Mouse (Mus musculus) heart, adult 11 months (tissue): Measurements from ENCODE around the gene Ror2.
A peak's percentile ranks its signal among the peaks of the same experiment; 100 is the strongest.

ENCODE experiments used
- DNase-seq: peaks from one replicate; pipeline ENCODE4 v3.0.0; 2022

The Ror2 gene

DNA sequence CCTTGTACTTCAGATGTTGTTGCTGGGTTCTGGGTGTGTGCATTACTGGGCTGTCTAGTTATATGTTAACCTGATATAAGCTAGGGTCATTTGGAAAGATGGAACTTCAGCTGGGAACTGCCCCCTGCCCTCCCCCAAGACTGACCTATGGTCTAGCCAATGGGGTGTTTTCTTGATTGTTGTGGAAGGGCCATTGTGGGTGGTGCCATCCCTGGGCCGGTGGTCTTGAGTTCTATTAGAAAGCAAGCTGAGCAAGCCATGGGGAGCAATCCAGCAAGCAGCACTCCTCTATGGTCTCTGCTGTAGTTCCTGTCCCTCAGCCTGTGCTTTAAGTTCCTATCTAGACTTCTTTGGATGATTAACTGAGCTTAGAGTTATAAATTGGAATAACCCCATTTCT is 101.1 kb downstream of the Ror2 start:
- DNase-seq: no peak

DNA sequence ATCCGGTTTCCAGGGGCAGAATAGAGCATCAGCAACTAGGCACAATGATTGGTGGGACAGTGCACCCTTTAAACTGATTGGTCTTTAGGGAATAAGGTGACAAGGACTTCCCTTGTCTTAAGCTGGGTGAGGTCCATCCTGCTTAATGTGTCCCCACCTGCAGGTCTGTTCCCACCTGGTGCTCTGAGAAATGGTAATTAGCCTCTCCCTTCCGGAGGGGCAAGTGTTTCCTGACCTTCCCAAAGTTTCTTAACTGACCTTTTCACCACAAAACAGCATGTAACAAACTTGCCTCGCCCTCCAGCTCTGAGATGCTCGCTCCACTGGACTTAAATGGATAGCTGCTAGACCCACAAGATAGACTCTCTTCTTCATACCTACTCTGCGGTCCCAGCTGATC is 101.8 kb downstream of the Ror2 start:
- DNase-seq: no peak

DNA sequence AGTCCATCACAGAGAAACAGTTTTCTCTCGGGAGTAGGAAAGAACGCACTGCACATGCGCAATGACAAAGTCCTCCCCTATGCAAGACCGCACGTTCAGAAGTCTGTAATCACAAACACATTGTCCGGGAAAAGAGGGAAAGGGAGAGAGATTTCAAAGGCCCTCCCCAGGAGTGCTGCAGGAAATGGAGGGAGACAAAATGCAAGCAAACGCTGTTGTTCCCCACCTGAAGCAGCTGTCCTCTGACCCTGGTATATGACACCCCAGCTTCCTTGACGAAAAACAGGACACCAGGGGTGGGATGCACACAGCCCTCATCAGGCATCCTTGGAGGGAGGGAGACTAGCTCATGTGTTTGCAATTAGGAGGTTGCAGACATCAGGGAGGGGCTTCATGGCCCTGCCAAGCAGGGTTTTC is 102.8 kb downstream of the Ror2 start:
- DNase-seq: no peak

DNA sequence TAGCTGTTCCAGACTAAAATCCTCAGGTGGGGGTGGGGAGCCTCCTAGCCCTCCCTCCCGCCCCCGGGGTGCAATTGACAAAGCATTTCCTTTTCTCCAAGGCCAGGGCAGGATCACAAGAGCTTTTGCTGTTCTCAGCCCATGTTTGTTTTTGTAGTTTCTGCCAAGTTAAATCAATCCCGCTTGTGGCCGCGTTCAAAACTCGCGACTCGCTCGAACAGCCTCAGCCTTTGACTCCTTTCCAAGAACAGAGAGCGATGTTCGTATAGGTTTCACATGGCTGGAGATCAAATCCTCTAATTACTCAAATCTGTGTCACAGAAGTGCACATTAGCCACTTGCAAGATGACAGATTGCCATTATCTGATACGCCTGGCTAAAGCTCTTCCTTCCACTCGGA is 107.3 kb downstream of the Ror2 start:
- no peak for DNase-seq

DNA sequence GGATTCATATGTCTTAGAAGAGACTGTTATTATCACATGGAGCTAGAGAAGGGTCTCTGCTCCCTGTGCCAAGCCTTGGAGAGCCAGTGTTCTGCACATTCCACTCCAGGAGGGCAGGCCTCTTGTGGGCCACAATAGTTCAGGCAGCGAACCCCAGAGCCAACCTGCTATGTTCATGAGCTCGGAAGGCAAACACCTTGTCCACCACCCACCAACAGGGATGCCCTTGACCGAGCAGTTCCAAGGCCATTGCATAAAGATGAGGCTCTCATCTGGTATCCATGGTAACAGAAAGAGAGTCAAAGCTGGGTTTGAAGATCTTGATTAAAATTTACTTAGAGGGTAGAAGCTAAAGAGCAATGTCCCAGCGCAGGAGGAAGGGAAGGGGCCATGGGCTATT is 107.8 kb downstream of the Ror2 start:
- no peak for DNase-seq

DNA sequence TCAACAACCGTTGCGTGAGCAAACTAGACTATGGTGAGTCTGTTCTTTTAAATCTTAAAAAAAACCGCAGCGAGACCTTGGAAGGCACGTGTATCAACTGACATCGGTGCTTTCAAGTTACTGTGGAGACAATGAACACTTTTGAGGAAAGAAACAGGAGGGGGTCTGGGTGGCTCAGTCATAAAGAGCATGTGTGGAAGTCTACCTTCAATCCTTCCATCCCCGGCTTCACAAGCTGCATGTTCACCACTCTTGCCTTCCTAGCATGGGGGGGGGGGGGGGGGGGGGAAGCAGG is 108.6 kb downstream of the Ror2 start:
- no peak for DNase-seq

DNA sequence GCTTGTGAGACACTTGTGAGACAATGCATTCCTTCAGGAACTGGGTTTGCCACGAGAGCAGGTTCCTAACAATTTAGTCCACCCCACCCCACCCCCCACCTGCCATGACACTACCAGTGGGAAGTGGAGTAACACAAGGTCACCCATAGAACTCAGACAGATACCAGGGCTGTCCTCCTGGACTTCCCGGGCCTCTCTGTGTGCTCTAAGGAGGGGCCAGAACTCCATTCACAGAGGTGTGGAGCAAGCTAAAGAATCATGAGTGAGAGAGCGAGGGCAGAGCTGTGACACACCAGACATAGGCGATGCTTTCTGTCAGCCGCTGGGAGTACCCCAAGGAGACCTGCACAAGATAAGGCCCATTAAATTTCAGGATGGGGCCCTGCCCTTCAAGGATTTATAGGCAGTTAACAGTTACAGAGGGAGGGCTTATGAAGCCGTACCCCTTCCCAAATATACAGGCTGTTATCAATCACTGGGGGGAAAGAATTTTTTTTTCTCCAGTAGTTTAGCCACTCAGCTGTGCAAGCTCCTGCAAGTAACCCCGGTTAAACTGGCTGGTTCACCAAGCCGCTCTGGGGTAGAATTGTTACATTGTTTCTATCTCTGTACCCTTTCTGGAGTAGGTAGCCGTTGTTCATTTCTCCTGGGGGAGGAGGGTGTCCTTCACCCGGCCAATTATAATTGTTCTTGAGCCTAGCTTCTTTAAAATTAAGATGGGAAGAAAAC is 109.1 kb downstream of the Ror2 start:
- DNase-seq: no peak

DNA sequence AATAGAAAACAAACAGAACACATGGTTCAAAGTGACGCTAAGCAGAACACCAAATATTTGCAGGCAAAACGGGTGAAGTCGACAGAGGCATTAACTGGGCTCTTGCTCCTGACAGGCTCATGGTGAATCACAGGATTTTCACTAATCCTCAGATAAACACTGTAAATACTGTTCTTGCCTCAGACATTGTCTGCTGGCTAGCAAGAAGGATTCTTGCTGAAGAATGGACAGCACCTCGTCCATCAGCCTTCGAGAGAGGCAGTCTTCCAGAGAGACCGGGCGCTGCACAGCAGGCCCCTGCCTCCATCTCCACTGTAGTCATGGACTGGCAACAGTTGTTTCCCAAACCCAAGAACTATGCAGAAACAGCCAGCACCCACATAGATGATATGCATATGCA is 110.9 kb downstream of the Ror2 start:
- DNase-seq: no peak

DNA sequence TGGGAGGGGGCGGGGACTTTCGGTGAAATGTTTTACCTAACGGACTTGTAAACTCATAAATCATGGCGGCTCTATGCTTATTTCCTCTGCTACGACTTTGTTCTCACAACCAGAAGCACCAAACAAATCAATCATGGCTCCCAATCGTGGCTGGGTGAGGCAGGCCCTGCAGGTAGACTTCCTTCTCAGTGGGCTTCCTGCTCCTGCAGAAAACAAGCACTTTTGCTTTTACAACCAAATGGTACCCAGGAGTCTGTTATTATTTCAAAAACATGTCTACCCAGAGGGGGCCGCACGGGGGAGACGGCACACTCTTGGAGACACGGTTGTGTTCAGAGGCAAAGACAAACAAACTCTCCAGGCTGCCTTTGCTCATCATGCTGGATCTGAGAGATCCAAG is 122.3 kb downstream of the Ror2 start:
- DNase-seq: no peak

DNA sequence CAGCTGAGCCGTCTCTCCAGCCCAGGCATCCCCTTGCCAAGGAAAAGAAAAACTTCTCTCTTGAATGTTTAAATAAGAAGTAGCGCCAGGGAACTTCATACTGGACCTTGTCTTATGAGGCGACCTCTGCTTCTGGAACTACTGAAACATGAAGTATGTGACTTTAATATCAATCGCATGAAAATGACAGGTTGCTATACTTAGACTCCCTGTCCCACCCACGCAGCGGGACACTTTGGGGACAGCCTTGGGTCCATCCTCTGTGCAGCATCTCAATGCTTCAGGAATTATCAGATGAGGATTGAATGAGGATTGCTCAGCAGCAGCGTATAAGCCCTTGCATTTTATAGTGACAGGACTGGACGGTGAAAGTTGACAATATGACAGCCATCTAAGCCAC is 122.9 kb downstream of the Ror2 start:
- no peak for DNase-seq

DNA sequence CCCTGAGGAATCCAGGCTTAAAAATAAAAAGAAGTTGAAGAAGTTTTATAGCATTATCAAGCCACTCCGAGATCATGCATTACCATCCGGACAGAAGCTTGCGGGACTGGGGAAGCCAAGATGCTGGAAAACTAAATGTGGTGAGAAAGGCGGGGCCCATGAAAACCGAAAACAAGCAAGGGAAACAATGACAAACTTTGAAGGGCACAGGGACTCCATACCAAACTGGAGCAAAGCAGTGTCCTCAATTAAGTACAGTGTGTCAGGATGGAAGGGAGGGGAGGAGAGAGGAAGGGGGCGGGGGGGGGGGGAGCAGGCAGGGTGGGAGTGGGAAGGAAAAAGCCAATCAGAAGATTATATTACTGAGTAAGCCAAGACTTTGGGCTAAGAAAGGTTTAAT is 126.4 kb downstream of the Ror2 start:
- no peak for DNase-seq

DNA sequence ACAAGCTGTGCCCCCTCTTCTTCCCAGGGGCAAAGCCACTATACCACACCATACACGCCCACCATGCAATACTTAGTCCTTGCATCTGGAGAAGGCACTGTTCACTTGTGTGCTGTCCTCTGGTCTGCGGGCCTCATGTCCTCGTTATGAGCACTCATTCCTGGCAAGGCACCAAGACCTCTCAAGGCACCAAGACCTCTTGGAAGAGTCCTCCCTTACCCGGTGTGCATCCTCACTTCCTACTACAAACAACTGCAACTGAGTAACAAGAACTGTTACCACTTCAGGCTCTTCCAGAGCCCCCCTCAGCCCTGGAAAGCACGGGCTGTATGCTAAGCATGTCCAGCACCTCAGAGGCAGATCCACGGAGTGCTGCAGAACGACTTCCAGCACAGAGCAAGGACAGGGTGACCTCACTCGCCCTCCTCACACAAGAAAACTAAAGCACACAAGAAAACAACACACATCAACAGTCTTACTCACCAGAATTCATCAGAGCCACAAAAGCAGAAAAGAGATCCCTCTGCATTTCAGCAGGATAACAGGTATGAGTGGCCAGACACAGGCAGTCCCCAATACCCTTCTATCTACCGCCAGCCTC is 127.4 kb downstream of the Ror2 start:
- DNase-seq: no peak

DNA sequence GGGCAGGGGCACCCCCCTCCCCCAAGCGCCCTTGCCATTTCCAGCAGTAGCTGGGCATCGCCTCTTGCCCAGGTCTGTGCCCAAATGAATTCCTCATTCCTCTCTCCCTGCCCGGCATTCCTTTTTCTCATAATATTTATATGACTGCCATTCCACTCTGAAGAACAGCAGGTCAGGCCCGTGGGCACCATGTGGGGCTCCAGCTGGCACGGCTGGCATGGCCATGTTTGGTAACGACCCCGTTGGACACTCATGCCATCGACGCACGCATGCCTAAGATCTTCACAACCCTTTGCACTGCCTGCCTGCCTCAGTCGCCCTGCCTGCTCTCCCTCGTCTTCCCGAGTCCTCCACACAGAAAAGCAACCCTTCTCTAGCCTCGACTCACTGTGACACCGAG is 129.0 kb downstream of the Ror2 start:
- no peak for DNase-seq

DNA sequence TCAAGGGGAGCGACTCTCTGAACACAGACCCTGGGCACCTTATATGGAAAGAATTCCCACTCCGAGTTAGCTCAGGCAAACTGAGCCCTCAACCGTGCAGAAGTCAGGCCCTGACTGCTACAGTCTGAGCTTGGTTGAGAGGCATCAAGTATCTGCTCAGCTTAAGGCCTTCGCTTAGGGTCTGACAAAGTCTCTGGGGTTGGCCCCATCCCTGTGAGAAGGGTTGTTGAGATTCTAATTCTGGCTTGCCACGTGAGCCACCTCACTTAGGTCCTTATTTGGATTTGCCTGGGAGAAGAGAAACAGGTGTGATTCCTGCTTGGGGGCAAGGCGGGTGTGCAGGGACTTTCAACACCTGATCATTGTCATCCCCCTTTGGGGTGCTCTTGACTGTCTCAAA is 129.6 kb downstream of the Ror2 start:
- DNase-seq: no peak

DNA sequence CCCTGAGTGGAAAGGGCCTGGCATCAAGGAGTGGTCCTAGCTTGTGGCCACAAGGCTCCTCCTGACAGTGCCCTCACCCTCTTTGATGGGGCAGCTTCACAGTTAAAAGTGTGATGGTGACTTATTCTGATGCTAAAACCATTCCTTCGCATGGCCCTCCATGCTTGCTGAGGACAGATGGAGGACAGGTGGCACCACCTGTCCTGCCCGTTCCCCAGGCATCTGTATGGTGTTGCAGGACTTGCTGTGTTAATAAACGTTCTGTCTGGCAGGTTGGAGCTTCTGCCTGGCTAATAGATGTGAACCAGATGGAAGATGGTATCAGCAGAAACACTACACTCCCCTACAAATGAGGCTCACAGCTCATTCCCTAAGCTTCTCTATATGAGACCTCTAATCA is 140.4 kb downstream of the Ror2 start:
- DNase-seq: no peak

DNA sequence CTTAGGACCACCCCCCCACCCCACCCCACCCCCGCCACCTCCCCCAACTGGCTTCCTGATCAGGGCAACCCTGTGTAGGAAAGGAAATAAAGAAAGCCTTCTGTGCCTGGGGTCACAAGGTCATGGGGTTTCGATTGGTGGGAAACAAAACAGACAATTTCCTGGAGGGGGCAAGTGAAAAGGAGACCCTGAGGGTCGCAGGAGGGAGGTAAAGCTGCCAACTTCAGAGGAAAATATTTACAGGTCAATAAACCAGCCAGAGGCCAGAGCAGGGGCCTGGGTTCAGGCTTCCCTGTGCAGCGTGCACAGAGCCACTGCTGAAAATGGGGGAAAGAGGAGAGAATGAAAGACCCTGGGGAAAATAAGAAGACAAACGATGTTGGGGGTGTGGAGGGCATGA is 142.8 kb downstream of the Ror2 start:
- no peak for DNase-seq

DNA sequence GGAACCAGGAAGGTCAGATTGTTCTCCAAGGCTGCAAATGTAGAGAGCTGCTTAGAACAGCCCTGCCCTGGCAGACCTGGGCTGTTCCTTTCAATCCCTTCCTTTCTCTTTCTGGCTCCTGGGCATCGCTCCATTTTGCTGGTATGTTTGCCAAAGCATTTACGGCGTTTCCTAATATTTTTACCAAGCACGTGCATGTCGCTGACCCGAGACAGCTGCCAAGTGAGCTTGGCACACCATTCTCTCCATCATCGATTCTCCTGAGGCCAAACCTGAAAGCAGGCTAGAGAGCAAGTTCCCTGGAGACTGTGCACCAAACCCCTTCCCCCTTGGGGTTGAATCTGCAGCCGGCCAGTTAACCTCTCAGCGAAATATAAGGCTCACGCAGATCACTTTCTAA is 143.7 kb downstream of the Ror2 start:
- DNase-seq: no peak

DNA sequence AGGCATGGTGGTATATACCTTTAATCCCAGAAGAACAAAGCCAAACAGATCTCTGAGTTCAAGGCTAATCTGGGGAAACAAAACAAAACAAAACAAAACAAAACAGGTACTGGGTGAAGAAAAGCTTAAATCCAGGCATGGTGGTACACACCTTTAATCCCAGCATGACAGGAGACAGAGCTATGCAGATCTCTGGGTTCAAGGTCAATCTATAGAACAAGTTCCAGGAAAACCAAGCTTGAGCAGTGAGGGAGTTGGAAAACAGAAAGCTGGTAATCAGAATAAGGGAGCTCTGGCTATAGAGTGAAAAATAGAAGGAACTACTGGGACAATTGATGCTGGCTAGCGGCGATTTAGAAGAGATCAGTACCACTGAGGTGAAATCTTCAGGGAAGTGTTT is 145.6 kb downstream of the Ror2 start:
- no peak for DNase-seq

DNA sequence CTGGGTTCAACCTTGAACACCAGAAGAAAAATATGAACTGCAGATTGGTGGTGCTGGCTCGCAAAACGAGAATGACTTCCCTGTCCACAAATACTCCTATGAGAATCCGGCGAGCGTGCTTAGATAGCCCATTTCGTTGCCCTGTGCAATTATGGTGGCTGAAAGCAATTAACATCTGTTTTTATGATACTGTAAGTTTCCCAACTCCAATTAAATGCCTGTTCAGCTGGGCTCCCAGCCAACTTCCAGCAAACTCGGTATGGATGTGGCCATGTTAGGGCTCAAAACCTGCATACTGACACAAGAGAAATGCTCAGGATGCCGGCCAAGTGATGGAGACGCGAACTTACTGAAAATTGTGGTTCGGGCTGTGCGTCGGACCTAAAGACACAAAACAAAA is 155.4 kb downstream of the Ror2 start:
- DNase-seq: no peak

DNA sequence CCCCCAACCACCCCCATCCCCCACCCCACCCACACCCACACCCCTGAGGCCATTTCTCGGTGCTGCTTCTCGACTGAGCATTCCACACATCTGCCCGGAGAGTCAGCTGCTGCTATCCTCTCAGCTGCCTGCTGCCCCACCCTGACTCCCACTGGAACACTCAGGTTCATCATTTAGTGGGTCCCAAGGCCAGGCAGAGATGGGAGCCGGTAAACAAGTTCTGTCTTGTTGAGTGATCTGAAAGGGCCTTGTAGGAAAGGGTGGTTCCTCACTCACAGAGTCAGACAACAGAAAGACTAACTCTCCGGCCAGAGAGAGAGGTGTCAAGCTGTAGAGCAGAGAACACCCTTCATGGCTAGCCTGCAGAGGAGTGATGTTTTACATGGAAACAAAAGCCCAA is 155.9 kb downstream of the Ror2 start:
- DNase-seq: no peak

DNA sequence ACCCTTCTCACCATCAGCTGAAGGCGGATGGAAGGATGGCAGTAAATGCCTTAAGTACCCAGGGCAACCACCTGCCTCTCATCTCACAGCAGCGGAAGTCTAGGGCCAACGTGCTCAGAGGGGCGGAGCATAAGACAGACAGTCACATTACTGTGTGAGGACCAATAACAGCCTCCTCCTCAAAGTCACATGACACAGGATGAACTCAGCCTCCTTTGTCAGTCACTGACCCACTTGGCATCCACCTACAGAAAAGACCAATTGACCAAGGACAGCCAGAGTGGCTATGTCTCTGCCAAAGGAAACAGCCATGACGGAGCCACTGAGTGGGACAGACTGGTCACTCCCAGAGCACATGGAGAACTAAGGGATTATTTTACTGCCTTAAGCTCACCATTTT is 160.3 kb downstream of the Ror2 start:
- no peak for DNase-seq

DNA sequence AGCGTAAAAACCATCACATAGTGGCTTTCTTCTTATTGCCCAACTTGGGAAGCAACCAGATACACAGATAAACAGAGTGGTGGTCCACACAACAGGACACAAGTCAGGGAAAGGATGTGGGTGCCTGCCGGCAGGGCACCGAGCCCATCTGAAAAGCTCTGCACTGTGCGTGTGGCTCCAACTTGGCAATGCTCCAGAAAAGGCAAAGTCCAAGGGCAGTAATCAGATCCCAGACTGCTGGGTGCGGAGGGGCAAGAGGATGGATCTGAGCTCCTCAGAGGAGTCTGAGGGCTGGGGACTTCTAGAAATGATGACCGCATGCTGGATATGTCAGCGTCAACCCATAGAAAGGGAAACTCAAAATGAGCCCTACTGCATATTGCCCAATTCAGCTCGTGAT is 163.8 kb downstream of the Ror2 start:
- DNase-seq: no peak

DNA sequence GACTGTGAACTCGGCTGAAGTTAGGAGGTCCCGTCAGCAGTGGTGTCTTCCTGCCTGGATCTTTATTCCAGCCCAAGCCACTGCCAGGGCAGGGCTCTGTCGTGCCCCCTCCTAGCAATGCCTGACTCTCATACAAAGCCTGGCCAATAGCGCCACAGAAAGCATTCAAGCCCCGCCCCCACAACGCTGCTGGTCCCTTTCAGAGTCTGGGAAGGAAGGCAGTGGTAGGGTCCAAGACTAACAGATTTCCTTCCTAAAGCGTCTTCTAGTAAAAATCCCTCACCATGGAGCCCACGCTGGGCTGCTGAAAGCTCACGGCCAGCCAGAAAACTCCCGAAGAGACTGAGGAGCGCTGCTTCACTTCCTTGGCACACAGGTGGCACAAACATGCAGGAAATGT is 165.0 kb downstream of the Ror2 start:
- no peak for DNase-seq

DNA sequence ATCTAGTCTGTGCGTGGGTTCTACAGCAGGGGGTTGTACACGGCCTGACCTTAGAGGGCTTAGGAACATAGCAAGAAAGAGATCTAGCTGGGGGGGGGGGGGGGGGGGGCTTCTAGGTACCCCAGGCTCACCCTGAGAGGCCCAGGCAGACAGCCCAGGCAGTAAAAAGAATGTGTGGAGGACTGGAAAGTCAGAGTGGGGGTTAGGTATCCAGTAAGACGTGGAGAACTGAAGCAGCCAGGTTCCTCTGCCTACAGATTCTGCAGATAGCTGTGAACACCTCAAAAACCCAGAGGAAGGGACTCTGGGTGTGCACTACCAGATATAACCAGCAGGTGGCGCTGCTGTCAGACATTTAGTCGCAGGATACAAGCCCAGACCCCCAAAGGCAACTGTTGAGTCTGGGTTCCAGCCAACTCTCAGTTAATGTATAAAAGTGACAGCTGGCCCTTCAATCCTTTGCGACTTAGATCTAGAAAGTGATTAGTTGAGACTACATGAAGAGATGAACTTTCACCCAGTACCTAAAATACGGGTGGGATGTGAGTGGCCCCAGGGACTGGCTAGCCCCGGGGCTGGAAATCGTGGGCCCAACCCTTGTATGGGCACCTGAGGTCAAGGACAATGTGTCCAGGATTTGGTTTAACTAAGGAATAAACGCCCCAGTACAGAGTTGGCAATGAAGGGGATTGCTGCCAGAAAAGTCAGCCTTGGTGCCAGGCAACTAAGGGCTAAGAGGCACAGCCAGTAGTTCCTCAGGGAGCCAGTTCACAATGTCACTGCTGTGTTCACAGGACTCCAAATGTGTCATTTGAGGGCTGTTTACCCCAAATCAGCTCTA is 166.1 kb downstream of the Ror2 start:
- DNase-seq: peak; percentile 93

DNA sequence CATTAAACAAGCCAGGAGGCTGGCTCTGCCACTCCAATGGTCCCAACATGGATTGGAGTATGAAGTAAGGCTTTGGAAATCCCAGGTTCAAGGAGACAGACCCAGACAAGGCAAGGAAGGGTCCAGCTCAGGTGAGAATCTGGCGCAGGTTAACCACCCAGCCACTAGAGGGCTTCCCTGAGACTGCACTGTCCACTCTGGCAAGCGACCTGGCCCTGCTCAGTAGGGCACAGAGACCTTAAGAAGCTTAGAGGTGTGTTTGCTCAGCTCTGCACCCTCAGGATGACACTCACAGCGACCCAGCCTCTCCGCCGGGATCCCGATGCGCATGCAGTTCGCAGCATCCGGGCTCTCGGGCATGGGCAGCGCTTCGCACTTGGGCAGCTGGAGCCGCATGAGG is 167.5 kb downstream of the Ror2 start:
- peak; percentile 79 for DNase-seq
